Mouse (Mus musculus) CH12.LX (cell line): Measurements from ENCODE around the gene Ifitm5. TPM values are rescaled to one million over a fixed set of nuclear protein-coding genes. Genes with fewer than 3 reads are reported as not detected.
A peak's percentile ranks its signal among the peaks of the same experiment; 100 is the strongest.

ENCODE experiments used
- DNase-seq: peaks from one replicate; pipeline ENCODE4 v3.0.0-alpha.2; 2013; ENCODE audit errors: extremely low read depth
- H3K27ac ChIP-seq: 2 replicates; pipeline ENCODE4 v1.5.1; 2012; ENCODE audit warnings: low read depth, mild to moderate bottlenecking, control low read depth, moderate library complexity; ENCODE audit not compliant: insufficient read depth
- H3K27me3 ChIP-seq: replicated peaks from 2 replicates; pipeline ENCODE3; 2012; ENCODE audit warnings: inconsistent platforms
- H3K36me3 ChIP-seq, 2 experiments: replicated peaks in 1 of 2; 2 replicates each; pipeline versions ENCODE3 to v1.6.1; 2012; ENCODE audit warnings: inconsistent platforms in 1 of 2, low read length in 1 of 2, mild to moderate bottlenecking in 1 of 2, mixed read lengths in 1 of 2, moderate library complexity in 1 of 2; ENCODE audit not compliant: control insufficient read depth in 1 of 2, insufficient read depth in 1 of 2
- H3K4me1 ChIP-seq, 2 experiments: 2 replicates each; pipeline ENCODE4 v1.6.1; 2012; ENCODE audit warnings: inconsistent platforms in 1 of 2, moderate library complexity in 1 of 2; ENCODE audit not compliant: insufficient read depth in 2 of 2, control insufficient read depth in 1 of 2
- H3K4me2 ChIP-seq: 2 replicates; pipeline ENCODE4 v1.6.1; 2012; ENCODE audit warnings: low read depth, mild to moderate bottlenecking, control low read depth; ENCODE audit not compliant: poor library complexity, insufficient read depth, severe bottlenecking
- H3K4me3 ChIP-seq, 3 experiments: fragments of 150-350 bp in 1 of 3; sonication (generic) in 1 of 3; replicated peaks in 1 of 3; 2 replicates each; pipeline versions ENCODE3 to v1.5.1; 2011 to 2012; ENCODE audit warnings: low read depth in 2 of 3, low read length in 2 of 3, mild to moderate bottlenecking in 2 of 3, moderate library complexity in 2 of 3, control low read depth in 1 of 3, improper control_type of control experiment in 1 of 3, inconsistent platforms in 1 of 3, mixed read lengths in 1 of 3; ENCODE audit not compliant: poor library complexity in 1 of 3
- H3K79me2 ChIP-seq: replicated peaks from 2 replicates; pipeline ENCODE4 v1.6.1; 2012; ENCODE audit warnings: mild to moderate bottlenecking, moderate library complexity; ENCODE audit not compliant: control insufficient read depth, poor library complexity, insufficient read depth, severe bottlenecking; ENCODE audit errors: extremely low read depth
- H3K9ac ChIP-seq: 2 replicates; pipeline ENCODE4 v1.6.1; 2012; ENCODE audit warnings: low read depth, mild to moderate bottlenecking, control low read depth, moderate library complexity; ENCODE audit not compliant: insufficient read depth
- H3K9me3 ChIP-seq: replicated peaks from 2 replicates; pipeline ENCODE3; 2012; ENCODE audit warnings: low read length, inconsistent platforms, mixed read lengths
- BHLHE40 ChIP-seq: IDR thresholded peaks from 2 replicates; pipeline ENCODE4 v1.6.1; 2011; ENCODE audit warnings: mild to moderate bottlenecking, low read depth, low read length, improper control_type of control experiment
- CHD1 ChIP-seq: IDR thresholded peaks from 2 replicates; pipeline ENCODE4 v1.6.1; 2012; ENCODE audit warnings: low read depth, low read length, improper control_type of control experiment, inconsistent platforms
- CHD2 ChIP-seq: IDR thresholded peaks from 2 replicates; pipeline ENCODE4 v1.6.1; 2011; ENCODE audit warnings: low read length, improper control_type of control experiment
- CTCF ChIP-seq, 2 experiments: IDR thresholded peaks in 1 of 2; conservative IDR thresholded peaks in 1 of 2; 2 replicates each; pipeline ENCODE4 v1.5.1; 2011 to 2012; ENCODE audit warnings: low read depth in 2 of 2, low read length in 2 of 2, improper control_type of control experiment in 1 of 2, inconsistent platforms in 1 of 2, mild to moderate bottlenecking in 1 of 2, moderate library complexity in 1 of 2
- E2F4 ChIP-seq: IDR thresholded peaks from 2 replicates; pipeline ENCODE4 v1.6.1; 2011; ENCODE audit warnings: low read depth, low read length, improper control_type of control experiment; ENCODE audit not compliant: insufficient replicate concordance
- ELF1 ChIP-seq: IDR thresholded peaks from 2 replicates; pipeline ENCODE4 v1.6.1; 2014; ENCODE audit warnings: low read depth, mild to moderate bottlenecking, inconsistent platforms, low read length, improper control_type of control experiment
- EP300 ChIP-seq: IDR thresholded peaks from 2 replicates; pipeline ENCODE4 v1.6.1; 2011; ENCODE audit warnings: low read length, improper control_type of control experiment
- ETS1 ChIP-seq: conservative IDR thresholded peaks from 2 replicates; pipeline ENCODE4 v1.6.1; 2012; ENCODE audit warnings: low read depth, mild to moderate bottlenecking, inconsistent platforms, low read length, improper control_type of control experiment, moderate library complexity
- GABPA ChIP-seq: IDR thresholded peaks from 2 replicates; pipeline ENCODE4 v1.6.1; 2012; ENCODE audit warnings: low read depth, low read length, improper control_type of control experiment, inconsistent platforms; ENCODE audit not compliant: insufficient replicate concordance
- HCFC1 ChIP-seq: IDR thresholded peaks from 2 replicates; pipeline ENCODE4 v1.6.1; 2012; ENCODE audit warnings: low read depth, mild to moderate bottlenecking, inconsistent platforms, low read length, improper control_type of control experiment
- IRF4 ChIP-seq: IDR thresholded peaks from 2 replicates; pipeline ENCODE4 v1.6.1; 2014; ENCODE audit warnings: low read depth, mild to moderate bottlenecking, inconsistent platforms, low read length, improper control_type of control experiment
- JUN ChIP-seq: IDR thresholded peaks from 2 replicates; pipeline ENCODE4 v1.6.1; 2011; ENCODE audit warnings: low read depth, mild to moderate bottlenecking, low read length, improper control_type of control experiment, moderate library complexity; ENCODE audit not compliant: insufficient read depth
- JUND ChIP-seq: conservative IDR thresholded peaks from 2 replicates; pipeline ENCODE4 v1.6.1; 2011; ENCODE audit warnings: low read depth, low read length, improper control_type of control experiment
- KAT2A ChIP-seq: IDR thresholded peaks from 2 replicates; pipeline ENCODE4 v1.6.1; 2012; ENCODE audit warnings: low read length, improper control_type of control experiment, inconsistent platforms; ENCODE audit not compliant: insufficient replicate concordance
- MEF2A ChIP-seq: IDR thresholded peaks from 2 replicates; pipeline ENCODE4 v1.6.1; 2014; ENCODE audit warnings: low read depth, mild to moderate bottlenecking, inconsistent platforms, low read length, improper control_type of control experiment, borderline replicate concordance
- MYC ChIP-seq: IDR thresholded peaks from 2 replicates; pipeline ENCODE4 v1.6.1; 2011; ENCODE audit warnings: low read depth, mild to moderate bottlenecking, improper control_type of control experiment, low read length
- NELFE ChIP-seq: IDR thresholded peaks from 2 replicates; pipeline ENCODE4 v1.6.1; 2011; ENCODE audit warnings: low read depth, low read length, improper control_type of control experiment
- NRF1 ChIP-seq: IDR thresholded peaks from 2 replicates; pipeline ENCODE4 v1.6.1; 2014; ENCODE audit warnings: low read depth, mild to moderate bottlenecking, inconsistent platforms, low read length, improper control_type of control experiment, moderate library complexity
- POLR2A ChIP-seq: IDR thresholded peaks from 2 replicates; pipeline ENCODE4 v1.6.1; 2011; ENCODE audit warnings: low read depth, mild to moderate bottlenecking, improper control_type of control experiment, low read length
- POLR2AphosphoS2 ChIP-seq: IDR thresholded peaks from 2 replicates; pipeline ENCODE4 v1.6.1; 2011; ENCODE audit warnings: low read depth, low read length, improper control_type of control experiment
- RAD21 ChIP-seq: IDR thresholded peaks from 2 replicates; pipeline ENCODE4 v1.6.1; 2011; ENCODE audit warnings: low read depth, mild to moderate bottlenecking, low read length, improper control_type of control experiment, moderate library complexity
- SIN3A ChIP-seq: IDR thresholded peaks from 2 replicates; pipeline ENCODE4 v1.6.1; 2012; ENCODE audit warnings: low read length, improper control_type of control experiment, inconsistent platforms
- TCF12 ChIP-seq: IDR thresholded peaks from 2 replicates; pipeline ENCODE4 v1.6.1; 2014; ENCODE audit warnings: low read depth, mild to moderate bottlenecking, inconsistent platforms, low read length, improper control_type of control experiment
- UBTF ChIP-seq: IDR thresholded peaks from 2 replicates; pipeline ENCODE4 v1.6.1; 2012; ENCODE audit warnings: low read depth, mild to moderate bottlenecking, inconsistent platforms, low read length, improper control_type of control experiment, moderate library complexity
- USF2 ChIP-seq: conservative IDR thresholded peaks from 2 replicates; pipeline ENCODE4 v1.6.1; 2011; ENCODE audit warnings: low read depth, low read length, improper control_type of control experiment
- ZKSCAN1 ChIP-seq: IDR thresholded peaks from 2 replicates; pipeline ENCODE4 v1.6.1; 2012; ENCODE audit warnings: low read depth, inconsistent platforms, low read length, improper control_type of control experiment, borderline replicate concordance
- ZMIZ1 ChIP-seq: IDR thresholded peaks from 2 replicates; pipeline ENCODE4 v1.6.1; 2012; ENCODE audit warnings: low read depth, mild to moderate bottlenecking, inconsistent platforms, low read length, improper control_type of control experiment
- dilution Hi-C: fragments of 300-500 bp; cut with MboI; formaldehyde crosslinking; loops from 2 replicates; pipeline ENCODE4 v1.14.3; 2020; ENCODE audit warnings: low sequenced_read_pairs; ENCODE audit not compliant: extremely low pct_unique_long_range_greater_than_20kb, extremely low pct_ligation_motif_present
- in situ Hi-C: fragments of 300-500 bp; cut with MboI; formaldehyde crosslinking; loops from 3 replicates; pipeline ENCODE4 v1.14.3; 2019; ENCODE audit warnings: low sequenced_read_pairs, low pct_ligation_motif_present, low pct_unique_long_range_greater_than_20kb, mixed read lengths
- polyA plus RNA-seq: library from polyadenylated mRNA; unstranded; fragments of >175 nt; gene quantifications from 2 replicates; pipeline ENCODE4 v1.2.1, GENCODE M21; 2012; ENCODE audit warnings: low read depth; ENCODE audit not compliant: insufficient read length
- total RNA-seq, 2 experiments: library from RNA; depleted of rRNA; stranded (reverse); fragments of 300-350 nt in 1 of 2; fragments of >200 nt in 1 of 2; gene quantifications; 2 replicates each; pipeline ENCODE4 v1.2.3; 2012 to 2014

Gene Ifitm5
- total and polyA plus RNA-seq, 3 experiments = 0.68 to 0.71 TPM; not detected in 1

- Histone ChIP-seq H3K9ac (no peak overlapping the region), H3K27me3 (no peaks in the 10 kb centered on the region), H3K9me3 (peaks cover 7% of the 10 kb centered on the region), H3K4me3 (no peak overlapping the region), H3K27ac (peak overlapping the region; percentile 21; the same call in 1 of the 2 replicates), H3K4me1 (peaks cover 29 to 44% of the 10 kb centered on the region in 2 experiments), H3K79me2 (no peaks in the 10 kb centered on the region), H3K4me2 (no peak overlapping the region)
- no peak for DNase-seq
- in situ Hi-C loops (loop anchor here (25.0 kb wide), 1 partner anchor 373 kb away; no protein-coding TSS in a partner anchor), dilution Hi-C loops (no loop called here)
- TF ChIP-seq ZKSCAN1 = no peak
- no peak for TF ChIP-seq NELFE
- no peak for TF ChIP-seq IRF4
- no peak for TF ChIP-seq CHD2
- TF ChIP-seq JUND = no peak
- TF ChIP-seq USF2 = no peak
- no peak for TF ChIP-seq ZMIZ1
- no peak for TF ChIP-seq UBTF
- TF ChIP-seq RAD21 = no peak
- TF ChIP-seq NRF1 = no peak
- TF ChIP-seq E2F4 = no peak
- no peak for TF ChIP-seq JUN
- TF ChIP-seq KAT2A = no peak
- no peak for TF ChIP-seq GABPA
- TF ChIP-seq ETS1 = no peak
- TF ChIP-seq MEF2A = no peak
- TF ChIP-seq CHD1 = no peak
- TF ChIP-seq, all 38 proteins: peak for 0
- no peaks in the 10 kb centered on the region for H3K36me3 ChIP-seq
Measured at GRCm38 (mm10) chr7:140989022-140989421, 38.9 kb upstream of the Ifitm5 start.

DNA sequence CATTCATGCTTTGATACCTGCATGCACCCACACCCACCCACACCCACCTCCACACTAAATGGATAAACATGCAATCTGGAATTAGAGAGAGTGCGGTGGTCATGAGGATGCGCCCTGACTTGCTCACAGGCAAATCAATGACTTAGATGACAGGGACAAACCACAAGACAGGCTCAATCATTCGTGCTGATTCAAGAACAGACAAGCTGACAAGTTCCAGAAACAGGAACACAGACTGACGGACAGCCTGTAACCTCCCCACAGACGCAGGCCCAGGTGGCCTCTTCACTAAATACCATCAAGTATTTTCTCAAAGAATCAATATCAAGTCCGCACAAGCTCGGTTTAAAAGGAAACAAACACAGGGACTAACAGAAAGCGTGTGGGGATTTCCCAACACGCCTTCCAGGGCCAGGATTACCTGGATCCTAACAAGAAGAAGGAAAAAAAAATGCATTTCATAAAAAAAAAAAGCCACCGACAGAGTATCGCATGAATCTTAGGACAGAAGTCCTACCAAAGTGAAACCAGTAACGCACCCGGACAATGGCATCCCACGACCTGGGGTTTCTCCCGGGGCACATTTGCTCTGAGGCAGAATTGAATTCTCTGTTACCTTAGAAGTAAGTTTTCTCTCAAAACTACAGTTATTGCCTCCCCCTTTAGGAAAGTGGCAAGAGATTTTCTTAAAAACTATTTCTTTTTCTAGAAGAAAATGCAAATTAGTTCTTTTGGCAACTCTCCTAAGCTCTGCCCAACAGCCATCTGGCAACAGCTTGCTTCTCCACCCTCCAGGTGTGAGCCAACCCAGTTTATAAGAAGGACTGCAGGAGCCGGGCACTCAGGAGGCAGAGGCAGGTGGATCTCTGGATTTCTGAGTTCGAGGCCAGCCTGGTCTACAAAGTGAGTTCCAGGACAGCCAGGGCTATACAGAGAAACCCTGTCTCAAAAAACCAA lies 37.4 kb upstream of the Ifitm5 start:
- dilution Hi-C loops (no loop called here), in situ Hi-C loops (loop anchor here (25.0 kb wide), 1 partner anchor 375 kb away; no protein-coding TSS in a partner anchor)
- peak overlapping the region; percentile 37 for H3K27ac ChIP-seq
- H3K4me2 ChIP-seq = peak overlapping the region; percentile 82
- H3K9ac ChIP-seq = peak overlapping the region; percentile 60
- H3K4me1 ChIP-seq = peaks cover 29 to 44% of the 10 kb centered on the region in 2 experiments
- peaks cover 7% of the 10 kb centered on the region for H3K9me3 ChIP-seq
- no peaks in the 10 kb centered on the region for H3K36me3 ChIP-seq
- peak; percentile 86 for DNase-seq
- no peaks in the 10 kb centered on the region for H3K79me2 ChIP-seq
- no peaks in the 10 kb centered on the region for H3K27me3 ChIP-seq
- H3K4me3 ChIP-seq = peak overlapping the region; percentile 6 to 47 (median 36)
- TF ChIP-seq CHD1 = peak; percentile 98
- no peak for TF ChIP-seq UBTF
- peak; percentile 92 for TF ChIP-seq TCF12
- TF ChIP-seq ZMIZ1 = no peak
- TF ChIP-seq ELF1 = no peak
- TF ChIP-seq JUN = peak; percentile 46; the same call in 1 of the 2 replicates
- TF ChIP-seq JUND = no peak; the same call in 1 of the 2 replicates
- no peak for TF ChIP-seq POLR2AphosphoS2
- no peak for TF ChIP-seq CTCF (conservative IDR thresholded peaks at IDR 0.05 in 1 of 2, IDR thresholded peaks at IDR 0.05 in 1 of 2; ENCODE audit: low read depth in 2 of 2, low read length in 2 of 2)
- TF ChIP-seq SIN3A = peak; percentile 59; the same call in 1 of the 2 replicates
- TF ChIP-seq E2F4 = no peak
- no peak; the same call in 1 of the 2 replicates for TF ChIP-seq MYC
- peak; percentile 88 for TF ChIP-seq EP300
- no peak for TF ChIP-seq USF2
- peak; percentile 65 for TF ChIP-seq CHD2
- no peak for TF ChIP-seq KAT2A
- no peak for TF ChIP-seq NELFE
- peak; percentile 88 for TF ChIP-seq MEF2A
- TF ChIP-seq BHLHE40 = peak; percentile 84
- no peak for TF ChIP-seq HCFC1
- 0 out of 2 replicates have a peak, but pooled peaks have one; percentile 25 for TF ChIP-seq POLR2A
- TF ChIP-seq ZKSCAN1 = no peak
- peak; percentile 48; the same call in 1 of the 2 replicates for TF ChIP-seq NRF1
- peak; percentile 90 for TF ChIP-seq IRF4
